Mouse (Mus musculus): ENCODE results near the gene Rps11. TPM values are rescaled to one million over a fixed set of nuclear protein-coding genes. Genes with fewer than 3 reads are reported as not detected.
A peak's percentile ranks its signal among the peaks of the same experiment; 100 is the strongest.
"Not testable (repeated sequence)": the region's sequence is repeated elsewhere in the genome, so short reads cannot be mapped to it uniquely, and the experiment has no call there.

The Rps11 gene
- polyA plus RNA-seq, 1 experiment from 2014 or later: 1,843 TPM

- Histone ChIP-seq H3K27ac (peak overlapping the region; percentile 100), H3K4me3 (peak overlapping the region; percentile 98), H3K4me1 (peaks cover 67% of the 10 kb centered on the region), H3K9me3 (no peaks in the 10 kb centered on the region), H3K27me3 (ENCODE audit: poor library complexity, severe bottlenecking) (no peaks in the 10 kb centered on the region), H3K36me3 (replicated peaks) (peaks cover 53% of the 10 kb centered on the region)
- DNase-seq (ENCODE audit: extremely low spot score, low spot score): no peak
- 81% methylated on average over 17 of the region's 17 CpGs for WGBS
Measured at GRCm38 (mm10) chr7:45126147-45126843, 2.1 kb upstream of the Rps11 start.

DNA sequence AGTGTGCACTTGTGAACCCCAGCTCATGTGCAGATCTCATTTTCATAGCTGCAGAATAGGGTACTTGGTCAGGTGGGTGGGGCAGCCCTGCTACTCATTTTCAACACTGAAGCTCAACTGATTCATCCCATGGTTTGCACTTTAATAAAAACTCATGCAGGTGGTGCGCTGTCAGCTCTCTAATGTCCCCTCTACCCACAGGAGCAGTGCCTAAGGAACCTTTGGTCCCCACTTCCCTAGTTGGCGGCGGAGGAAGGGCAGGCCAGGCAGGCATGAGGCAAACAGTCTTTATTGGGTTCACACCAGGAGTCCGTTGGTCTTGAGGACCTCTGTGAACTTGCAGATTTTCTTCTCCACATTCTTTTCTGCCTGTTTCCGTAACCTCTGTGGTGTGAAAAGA, 1.4 kb upstream of the Rps11 start:
- H3K36me3 ChIP-seq (replicated peaks): peaks cover 59% of the 10 kb centered on the region
- WGBS: 67% methylated on average over 5 of the region's 5 CpGs
- H3K4me1 ChIP-seq: peaks cover 70% of the 10 kb centered on the region
- H3K4me3 ChIP-seq: peak overlapping the region; percentile 98
- peak overlapping the region; percentile 100 for H3K27ac ChIP-seq
- not testable (repeated sequence) for H3K9me3 ChIP-seq; DNase-seq (ENCODE audit: extremely low spot score, low spot score); H3K27me3 ChIP-seq (ENCODE audit: poor library complexity, severe bottlenecking)

DNA sequence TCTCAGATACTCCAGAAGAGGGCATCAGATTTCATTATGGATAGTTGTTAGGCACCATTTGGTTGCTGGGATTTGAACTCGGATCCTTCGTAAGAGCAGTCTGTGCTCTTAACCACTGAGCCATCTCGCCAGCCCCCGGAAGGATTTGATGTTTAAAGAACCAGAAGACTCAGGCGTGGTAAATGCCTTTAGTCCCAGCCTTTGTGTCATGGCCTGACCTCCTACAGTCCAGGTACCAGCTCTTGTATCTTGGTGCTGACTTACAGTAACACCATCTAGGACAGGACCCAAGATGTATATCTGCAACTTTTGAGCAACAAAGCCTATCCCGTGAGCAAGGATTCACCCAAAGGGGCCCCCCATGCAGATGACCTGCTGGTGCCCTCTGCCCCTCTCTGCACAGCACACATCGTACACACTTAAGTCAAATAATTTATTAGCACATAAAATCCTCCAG, 933 bp upstream of the Rps11 start:
- Histone ChIP-seq H3K9me3 (no peaks in the 10 kb centered on the region), H3K36me3 (replicated peaks) (peaks cover 64% of the 10 kb centered on the region), H3K27ac (peak overlapping the region; percentile 98), H3K4me3 (peak overlapping the region; percentile 98), H3K4me1 (peaks cover 69% of the 10 kb centered on the region), H3K27me3 (ENCODE audit: poor library complexity, severe bottlenecking) (no peaks in the 10 kb centered on the region)
- peak; percentile 56 for DNase-seq (ENCODE audit: extremely low spot score, low spot score)
- 19% methylated on average over 7 of the region's 7 CpGs for WGBS

GRCm38 (mm10) chr7:45123186-45123570, 1.1 kb downstream of the Rps11 start:
- Histone ChIP-seq H3K4me3 (peak overlapping the region; percentile 98), H3K36me3 (replicated peaks) (peaks cover 84% of the 10 kb centered on the region), H3K27me3 (ENCODE audit: poor library complexity, severe bottlenecking) (no peaks in the 10 kb centered on the region), H3K4me1 (peaks cover 56% of the 10 kb centered on the region), H3K9me3 (no peaks in the 10 kb centered on the region), H3K27ac (peak overlapping the region; percentile 98)
- WGBS: 28% methylated on average over 12 of the region's 12 CpGs
- no peak for DNase-seq (ENCODE audit: extremely low spot score, low spot score)

GRCm38 (mm10) chr7:45122561-45123185, 1.6 kb downstream of the Rps11 start:
- H3K9me3 ChIP-seq: no peaks in the 10 kb centered on the region
- DNase-seq (ENCODE audit: extremely low spot score, low spot score): no peak
- no peaks in the 10 kb centered on the region for H3K27me3 ChIP-seq (ENCODE audit: poor library complexity, severe bottlenecking)
- peak overlapping the region; percentile 98 for H3K27ac ChIP-seq
- H3K4me3 ChIP-seq: peak overlapping the region; percentile 98
- H3K4me1 ChIP-seq: peaks cover 56% of the 10 kb centered on the region
- H3K36me3 ChIP-seq (replicated peaks): peaks cover 86% of the 10 kb centered on the region
- WGBS: 90% methylated on average over 15 of the region's 15 CpGs

- H3K27ac ChIP-seq: 0 out of 2 replicates have a peak overlapping the region, but pooled peaks have one; percentile 35
- no peaks in the 10 kb centered on the region for H3K9me3 ChIP-seq
- peak overlapping the region; percentile 98 for H3K4me3 ChIP-seq
- H3K27me3 ChIP-seq (ENCODE audit: poor library complexity, severe bottlenecking): no peaks in the 10 kb centered on the region
- DNase-seq (ENCODE audit: extremely low spot score, low spot score): no peak
- peaks cover 50% of the 10 kb centered on the region for H3K4me1 ChIP-seq
- peaks cover 83% of the 10 kb centered on the region for H3K36me3 ChIP-seq (replicated peaks)
Measured at GRCm38 (mm10) chr7:45121966-45122365, 2.3 kb downstream of the Rps11 start.

DNA sequence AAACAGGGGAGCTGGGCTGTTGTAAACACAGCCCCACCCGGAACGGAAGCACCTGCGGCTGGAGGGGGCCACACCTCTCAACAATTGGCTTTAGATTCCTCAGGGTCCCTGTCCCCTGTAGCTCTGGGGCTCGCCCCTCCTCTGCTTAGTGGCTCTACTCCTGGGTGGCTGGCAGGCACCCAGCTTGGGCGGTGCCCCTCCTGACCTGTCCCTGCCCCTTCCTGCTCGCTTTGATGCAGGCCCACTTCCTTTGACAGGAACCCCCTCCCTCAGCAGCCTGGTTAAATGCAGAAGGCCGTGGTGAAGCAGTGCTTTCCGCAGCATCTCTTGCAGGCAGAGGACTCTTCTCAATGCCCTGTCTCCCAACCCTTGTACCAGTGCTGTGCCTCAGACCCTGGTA, 2.8 kb downstream of the Rps11 start:
- peak overlapping the region; percentile 60; the same call in 1 of the 2 replicates for H3K27ac ChIP-seq
- peak overlapping the region; percentile 98 for H3K4me3 ChIP-seq
- 81% methylated on average over 8 of the region's 8 CpGs for WGBS

DNA sequence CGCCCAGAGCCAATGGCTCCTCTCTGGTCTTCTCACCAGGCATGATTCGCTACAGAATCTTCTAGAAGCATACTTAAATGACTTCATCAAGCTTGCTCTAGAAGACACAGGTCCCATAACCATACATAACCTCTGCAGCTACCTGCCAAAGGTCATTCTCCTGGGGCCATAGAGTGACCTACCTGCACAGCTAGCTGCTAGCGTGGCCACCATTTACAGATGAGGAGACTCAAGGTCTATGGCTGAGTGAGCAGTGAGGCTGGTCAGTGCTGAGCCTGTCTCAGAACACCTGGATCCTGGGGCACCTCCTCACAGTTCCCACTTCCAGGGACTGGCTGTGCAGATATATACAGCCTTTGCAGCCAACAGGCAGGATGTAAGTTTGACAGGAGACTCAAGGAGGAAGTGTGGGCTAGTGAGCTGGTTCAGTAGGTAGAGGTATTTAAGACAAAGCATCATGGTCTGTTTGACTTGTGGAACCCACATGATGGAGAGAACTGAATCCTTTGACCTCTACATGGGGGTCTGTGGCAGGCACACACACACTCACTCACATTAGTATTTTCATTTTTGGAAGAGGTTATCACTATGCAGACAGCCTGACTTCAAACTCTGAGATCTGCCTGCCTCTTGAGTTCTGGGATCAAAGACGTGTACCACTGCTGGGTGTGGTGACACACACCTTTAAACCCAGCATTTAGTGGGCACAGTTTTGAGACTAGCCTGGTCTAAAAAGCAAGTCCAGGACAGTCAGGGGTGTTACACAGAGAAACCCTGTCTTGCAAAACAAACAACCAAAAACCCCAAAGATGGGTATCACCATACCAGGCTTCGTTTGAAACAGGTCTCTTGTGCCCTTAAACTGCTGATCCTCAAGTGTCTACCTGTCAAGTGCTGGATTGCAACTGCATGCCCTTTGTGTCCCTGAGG, 4.2 kb downstream of the Rps11 start:
- WGBS: 87% methylated on average over 5 of the region's 5 CpGs
- H3K36me3 ChIP-seq (replicated peaks): peaks cover 64% of the 10 kb centered on the region
- no peak overlapping the region for H3K4me3 ChIP-seq
- H3K9me3 ChIP-seq: no peaks in the 10 kb centered on the region
- H3K4me1 ChIP-seq: peaks cover 31% of the 10 kb centered on the region
- DNase-seq (ENCODE audit: extremely low spot score, low spot score): no peak
- H3K27ac ChIP-seq: no peak overlapping the region
- H3K27me3 ChIP-seq (ENCODE audit: poor library complexity, severe bottlenecking): no peaks in the 10 kb centered on the region

More for the DNA sequence above, 2.8 kb downstream of the Rps11 start:
- Histone ChIP-seq H3K27me3 (ENCODE audit: poor library complexity, severe bottlenecking) (no peaks in the 10 kb centered on the region), H3K9me3 (no peaks in the 10 kb centered on the region), H3K4me1 (peaks cover 44% of the 10 kb centered on the region), H3K36me3 (replicated peaks) (peaks cover 77% of the 10 kb centered on the region)
- no peak for DNase-seq (ENCODE audit: extremely low spot score, low spot score)

DNA sequence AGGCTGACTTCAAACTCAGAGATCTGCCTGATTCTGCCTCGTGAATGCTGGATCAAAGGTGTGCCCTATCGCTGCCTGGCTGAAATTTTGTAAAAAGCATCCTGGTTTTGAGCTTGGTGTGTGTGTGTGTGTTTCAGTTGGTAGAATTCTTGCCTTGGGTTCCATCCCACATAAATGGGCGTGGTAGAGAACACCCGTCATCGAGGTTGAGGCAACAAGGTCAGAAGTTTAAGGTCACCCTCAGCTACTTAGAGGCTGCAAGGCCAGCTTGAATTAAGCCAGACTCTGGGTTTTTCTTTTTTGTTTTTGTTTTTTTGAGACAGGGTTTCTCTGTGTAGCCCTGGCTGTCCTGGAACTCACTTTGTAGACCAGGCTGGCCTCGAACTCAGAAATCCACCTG, 5.9 kb downstream of the Rps11 start:
- DNase-seq (ENCODE audit: extremely low spot score, low spot score): no peak
- Histone ChIP-seq H3K27me3 (ENCODE audit: poor library complexity, severe bottlenecking) (no peaks in the 10 kb centered on the region), H3K27ac (no peak overlapping the region), H3K9me3 (no peaks in the 10 kb centered on the region), H3K4me1 (peaks cover 24% of the 10 kb centered on the region), H3K4me3 (no peak overlapping the region), H3K36me3 (replicated peaks) (peaks cover 61% of the 10 kb centered on the region)
- 91% methylated on average over 6 of the region's 6 CpGs for WGBS

GRCm38 (mm10) chr7:45117566-45117965, 6.7 kb downstream of the Rps11 start:
- H3K9me3 ChIP-seq: no peaks in the 10 kb centered on the region
- no peak overlapping the region for H3K4me3 ChIP-seq
- H3K27ac ChIP-seq: no peak overlapping the region
- no peak for DNase-seq (ENCODE audit: extremely low spot score, low spot score)
- peaks cover 53% of the 10 kb centered on the region for H3K36me3 ChIP-seq (replicated peaks)
- WGBS: 88% methylated on average over 8 of the region's 8 CpGs
- no peaks in the 10 kb centered on the region for H3K27me3 ChIP-seq (ENCODE audit: poor library complexity, severe bottlenecking)
- H3K4me1 ChIP-seq: peaks cover 16% of the 10 kb centered on the region

DNA sequence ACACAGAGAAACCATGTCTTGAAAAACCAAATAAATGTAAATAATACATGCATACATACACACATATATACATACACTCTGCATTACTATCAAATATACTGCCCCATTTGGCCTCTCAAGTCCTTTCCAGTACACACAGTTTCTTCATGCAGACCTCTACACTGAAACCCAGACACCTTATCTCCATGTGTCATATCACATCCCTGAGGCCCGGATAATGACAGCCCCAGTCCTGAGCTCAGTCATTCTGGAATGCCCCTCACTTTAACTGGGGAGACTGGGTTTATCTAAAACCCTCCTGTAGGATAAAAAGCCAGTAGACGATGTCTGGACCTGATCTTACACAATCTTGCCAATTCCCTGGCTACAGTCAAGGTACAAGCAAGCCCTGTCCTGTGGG, 10.8 kb downstream of the Rps11 start:
- Histone ChIP-seq H3K27me3 (ENCODE audit: poor library complexity, severe bottlenecking) (no peaks in the 10 kb centered on the region), H3K4me1 (no peaks in the 10 kb centered on the region), H3K9me3 (no peaks in the 10 kb centered on the region), H3K4me3 (no peak overlapping the region), H3K36me3 (replicated peaks) (peaks cover 12% of the 10 kb centered on the region), H3K27ac (no peak overlapping the region)
- WGBS: 80% methylated on average over 2 of the region's 2 CpGs
- DNase-seq (ENCODE audit: extremely low spot score, low spot score): no peak

- DNase-seq (ENCODE audit: extremely low spot score, low spot score): no peak
- WGBS: 76% methylated on average over 3 of the region's 3 CpGs
- no peaks in the 10 kb centered on the region for H3K4me1 ChIP-seq
Measured at GRCm38 (mm10) chr7:45112529-45112928, 11.7 kb downstream of the Rps11 start.

More at GRCm38 (mm10) chr7:45112529-45112928, 11.7 kb downstream of the Rps11 start:
- peaks cover 3% of the 10 kb centered on the region for H3K36me3 ChIP-seq (replicated peaks)
- H3K9me3 ChIP-seq: no peaks in the 10 kb centered on the region
- no peak overlapping the region for H3K27ac ChIP-seq
- H3K27me3 ChIP-seq (ENCODE audit: poor library complexity, severe bottlenecking): no peaks in the 10 kb centered on the region
- no peak overlapping the region for H3K4me3 ChIP-seq
